Comparison of ENCODE assay signal across 9 mouse cellular contexts in genomic region chrX:16894377-16895175, GRCm38 (mm10). TPM values are rescaled to one million over a fixed set of nuclear protein-coding genes. Genes with fewer than 3 reads are reported as not detected.
DNase-seq lines count a peak whose midpoint lies in the region; ATAC-seq and TF ChIP-seq lines count a peak whose summit lies in the region.
"Had no signal": no experiment of that assay in that cellular context is flagged by ENCODE, and none has a peak within 500 bp of the region (broad histone marks: within the 10 kb centered on the region; RNA-seq: fewer than 3 reads in every experiment).

No protein-coding gene starts in this region.

- H3K27me3 ChIP-seq in hindbrain, embryonic 11.5 days (ENCODE audit: control insufficient read depth, insufficient read depth, low read length) = no peaks in the 10 kb centered on the region
- no peaks in the 10 kb centered on the region for H3K27me3 ChIP-seq in limb, embryonic 14.5 days (ENCODE audit: control insufficient read depth, insufficient read depth, low read length)

- ATAC-seq in hindbrain, embryonic 11.5 days (ENCODE audit: low FRiP score) = peak; percentile 91
- ATAC-seq in limb, embryonic 14.5 days (ENCODE audit: low FRiP score, low read depth) = peak; percentile 62

- DNase-seq in heart, adult 18-20 months = peak; percentile 17 to 49
- no peak for DNase-seq in heart, postnatal 36 days
- peak; percentile 26 for DNase-seq in MN1 (ENCODE audit: low spot score)
- DNase-seq in embryo, embryonic 10 days (ENCODE audit: low spot score) = peak; percentile 71
- peak; percentile 65 for DNase-seq in hindbrain, embryonic 11.5 days (ENCODE audit: low spot score)
- DNase-seq in limb, embryonic 14.5 days (ENCODE audit: low spot score) = peak; percentile 78
- DNase-seq in skeletal muscle tissue, adult 2 months (ENCODE audit: low read depth, low spot score) = peak; percentile 7
- no peak for DNase-seq in gastrocnemius, postnatal 25 days

- H3K36me3 ChIP-seq in hindbrain, embryonic 11.5 days (ENCODE audit: control insufficient read depth, insufficient read depth, low read length) = no peaks in the 10 kb centered on the region
- H3K36me3 ChIP-seq in limb, embryonic 14.5 days (ENCODE audit: control insufficient read depth, insufficient read depth, low read length) = no peaks in the 10 kb centered on the region

- no peak overlapping the region for H3K27ac ChIP-seq in hindbrain, embryonic 11.5 days (ENCODE audit: low read depth, low read length)
- no peak overlapping the region for H3K27ac ChIP-seq in limb, embryonic 14.5 days (replicated peaks; ENCODE audit: low read depth, low read length)

- no peak overlapping the region for H3K4me3 ChIP-seq in hindbrain, embryonic 11.5 days (ENCODE audit: low read depth, low read length)
- no peak overlapping the region for H3K4me3 ChIP-seq in limb, embryonic 14.5 days (replicated peaks; ENCODE audit: low read length)

- no peak overlapping the region for H3K9ac ChIP-seq in hindbrain, embryonic 11.5 days (ENCODE audit: low read depth, low read length)
- no peak overlapping the region for H3K9ac ChIP-seq in limb, embryonic 14.5 days (ENCODE audit: low read depth, low read length, severe bottlenecking)

- intact Hi-C loops in heart, postnatal 36 days (cut with DNase I) = loop anchor here (5.0 to 10.0 kb wide), 2 partner anchors 323 to 1550 kb away; no protein-coding TSS in a partner anchor

- 34% methylated on average over 5 of the region's 5 CpGs for WGBS in hindbrain, embryonic 11.5 days
- 37% methylated on average over 5 of the region's 5 CpGs for WGBS in limb, embryonic 14.5 days

- H3K4me2 ChIP-seq in hindbrain, embryonic 11.5 days (replicated peaks; ENCODE audit: low read depth, low read length) = no peak overlapping the region
- H3K4me2 ChIP-seq in limb, embryonic 14.5 days (replicated peaks; ENCODE audit: low read depth, low read length, severe bottlenecking) = no peak overlapping the region

- TF ChIP-seq POLR2A in limb, embryonic 14.5 days (IDR thresholded peaks at IDR 0.05; ENCODE audit: borderline replicate concordance, extremely low read depth, insufficient read depth, insufficient read length) = no peak

- no peaks in the 10 kb centered on the region for H3K9me3 ChIP-seq in hindbrain, embryonic 11.5 days (ENCODE audit: control insufficient read depth, low read length)
- no peaks in the 10 kb centered on the region for H3K9me3 ChIP-seq in limb, embryonic 14.5 days (ENCODE audit: control insufficient read depth, low read length)

- H3K4me1 ChIP-seq in hindbrain, embryonic 11.5 days (replicated peaks; ENCODE audit: control insufficient read depth, insufficient read depth, low read length) = no peaks in the 10 kb centered on the region
- no peaks in the 10 kb centered on the region for H3K4me1 ChIP-seq in limb, embryonic 14.5 days (ENCODE audit: control insufficient read depth, insufficient read depth, low read length)

RNA-seq across cellular contexts. Expression of gene Ndp, which starts 17.0 kb away (rescaled TPM):
- not detected for total RNA-seq in heart, adult 18-20 months (2021)
- not detected for total RNA-seq in heart, postnatal 36 days (2021)
- 9.0 and 10.8 TPM in 2 replicates for polyA plus RNA-seq in hindbrain, embryonic 11.5 days (2014; fragmentation: Nextera tagmentation; extraction: Ambion mirVana)
- 2.4 and 3.1 TPM in 2 replicates for polyA plus RNA-seq in limb, embryonic 14.5 days (2012; rRNA removed)
- 3.8 and 4.4 TPM in 2 replicates for polyA plus RNA-seq in limb, embryonic 14.5 days (2014; fragmentation: Nextera tagmentation; extraction: Ambion mirVana)
- under 1 TPM; 0.13 TPM for total RNA-seq in gastrocnemius, postnatal 25 days (2021)
- polyA plus RNA-seq: liver, embryonic 16.5 days had no signal

Comparison
In these comparisons a context has a peak if more than half of its experiments do, and no peak if none do; other contexts are left out.
1. DNase-seq: peak in heart, adult 18-20 months (2 of 2), MN1 (single experiment), embryo, embryonic 10 days (single experiment), hindbrain, embryonic 11.5 days (single experiment), limb, embryonic 14.5 days (single experiment) and skeletal muscle tissue, adult 2 months (single experiment); none in heart, postnatal 36 days (0 of 2) and gastrocnemius, postnatal 25 days (single experiment).